Mouse (Mus musculus): Measurements from ENCODE around the gene Slc25a53. TPM values are rescaled to one million over a fixed set of nuclear protein-coding genes. Genes with fewer than 3 reads are reported as not detected.
A peak's percentile ranks its signal among the peaks of the same experiment; 100 is the strongest.

Gene Slc25a53
- polyA plus RNA-seq, 1 experiment from 2014 or later = 13.4 TPM

GRCm38 (mm10) chrX:137019310-137019709 is 18.8 kb downstream of the Slc25a53 start:
- no peak for ATAC-seq (ENCODE audit: low read depth)
- Histone ChIP-seq H3K27me3 (ENCODE audit: control insufficient read depth, insufficient read depth, low read depth, low read length) (no peaks in the 10 kb centered on the region), H3K4me2 (ENCODE audit: low read depth, low read length) (no peak overlapping the region), H3K4me1 (replicated peaks; ENCODE audit: control insufficient read depth, insufficient read depth, low read length) (no peaks in the 10 kb centered on the region), H3K4me3 (ENCODE audit: low read length) (no peak overlapping the region), H3K27ac (ENCODE audit: low read length) (no peak overlapping the region), H3K9me3 (ENCODE audit: control insufficient read depth, low read length) (no peaks in the 10 kb centered on the region), H3K9ac (ENCODE audit: low read length) (no peak overlapping the region), H3K36me3 (ENCODE audit: control insufficient read depth, insufficient read depth, low read length) (no peaks in the 10 kb centered on the region)
- WGBS = 25% methylated on average over 1 of the region's 1 CpGs

DNA sequence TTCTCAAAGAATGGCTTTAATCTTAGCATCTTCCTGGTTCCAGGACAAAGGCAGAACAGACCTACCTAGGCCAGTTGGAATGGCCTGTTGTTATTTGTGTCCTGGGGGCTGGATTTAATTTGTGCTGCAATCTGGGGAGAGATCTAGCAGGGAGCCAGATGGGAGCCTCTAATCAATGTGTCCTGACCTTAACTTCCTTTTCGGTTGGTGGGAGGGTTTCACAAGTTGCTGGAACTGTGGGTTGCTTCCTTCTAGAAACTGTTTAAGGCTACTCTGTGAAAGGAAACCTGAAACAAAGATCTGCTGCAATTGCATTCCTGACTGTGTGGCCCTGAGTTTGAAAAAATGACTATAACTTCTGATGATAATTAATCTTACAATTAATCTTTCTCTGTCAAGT is 20.4 kb downstream of the Slc25a53 start:
- no peaks in the 10 kb centered on the region for H3K36me3 ChIP-seq (ENCODE audit: control insufficient read depth, insufficient read depth, low read length)
- H3K4me3 ChIP-seq (ENCODE audit: low read length) = no peak overlapping the region
- no peaks in the 10 kb centered on the region for H3K27me3 ChIP-seq (ENCODE audit: control insufficient read depth, insufficient read depth, low read depth, low read length)
- H3K27ac ChIP-seq (ENCODE audit: low read length) = no peak overlapping the region
- no peaks in the 10 kb centered on the region for H3K4me1 ChIP-seq (replicated peaks; ENCODE audit: control insufficient read depth, insufficient read depth, low read length)
- WGBS = 70% methylated on average over 1 of the region's 1 CpGs
- no peaks in the 10 kb centered on the region for H3K9me3 ChIP-seq (ENCODE audit: control insufficient read depth, low read length)
- no peak for ATAC-seq (ENCODE audit: low read depth)
- H3K9ac ChIP-seq (ENCODE audit: low read length) = no peak overlapping the region
- no peak overlapping the region for H3K4me2 ChIP-seq (ENCODE audit: low read depth, low read length)

- WGBS = 49% methylated on average over 6 of the region's 6 CpGs
- H3K4me2 ChIP-seq (ENCODE audit: low read depth, low read length) = no peak overlapping the region
- no peaks in the 10 kb centered on the region for H3K36me3 ChIP-seq (ENCODE audit: control insufficient read depth, insufficient read depth, low read length)
- no peak overlapping the region for H3K27ac ChIP-seq (ENCODE audit: low read length)
- no peak overlapping the region for H3K4me3 ChIP-seq (ENCODE audit: low read length)
- H3K9ac ChIP-seq (ENCODE audit: low read length) = no peak overlapping the region
- H3K9me3 ChIP-seq (ENCODE audit: control insufficient read depth, low read length) = no peaks in the 10 kb centered on the region
- peak; percentile 54; the same call in 1 of the 2 replicates for ATAC-seq (ENCODE audit: low read depth)
- H3K27me3 ChIP-seq (ENCODE audit: control insufficient read depth, insufficient read depth, low read depth, low read length) = no peaks in the 10 kb centered on the region
- no peaks in the 10 kb centered on the region for H3K4me1 ChIP-seq (replicated peaks; ENCODE audit: control insufficient read depth, insufficient read depth, low read length)
Observed at GRCm38 (mm10) chrX:137015099-137015709, 22.9 kb downstream of the Slc25a53 start.

DNA sequence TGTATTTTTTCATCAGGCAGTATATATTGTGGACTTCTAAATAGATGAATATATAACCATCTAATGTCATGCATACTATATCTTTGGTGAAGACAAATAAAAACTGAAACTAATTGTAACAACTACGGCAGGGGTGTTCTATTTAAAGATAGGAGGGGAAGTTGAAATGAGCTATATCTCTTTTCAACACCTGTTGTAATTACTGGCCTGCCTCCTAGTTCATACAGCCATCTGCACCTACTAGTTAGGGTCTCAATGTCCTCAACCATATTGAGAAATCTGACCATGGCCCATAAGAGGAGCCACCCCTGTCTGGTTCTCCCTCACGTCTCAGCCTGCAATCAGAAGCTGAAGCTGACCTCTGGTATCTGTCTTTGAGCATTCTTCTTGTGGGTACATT is 41.8 kb downstream of the Slc25a53 start:
- H3K27ac ChIP-seq (ENCODE audit: low read length) = no peak overlapping the region
- H3K4me3 ChIP-seq (ENCODE audit: low read length) = no peak overlapping the region
- H3K9me3 ChIP-seq (ENCODE audit: control insufficient read depth, low read length) = no peaks in the 10 kb centered on the region
- no peak overlapping the region for H3K4me2 ChIP-seq (ENCODE audit: low read depth, low read length)
- WGBS = 80% methylated on average over 2 of the region's 2 CpGs
- ATAC-seq (ENCODE audit: low read depth) = no peak
- H3K9ac ChIP-seq (ENCODE audit: low read length) = no peak overlapping the region
- peaks cover 4% of the 10 kb centered on the region for H3K27me3 ChIP-seq (ENCODE audit: control insufficient read depth, insufficient read depth, low read depth, low read length)
- H3K36me3 ChIP-seq (ENCODE audit: control insufficient read depth, insufficient read depth, low read length) = no peaks in the 10 kb centered on the region
- no peaks in the 10 kb centered on the region for H3K4me1 ChIP-seq (replicated peaks; ENCODE audit: control insufficient read depth, insufficient read depth, low read length)

- Histone ChIP-seq H3K27ac (ENCODE audit: low read length) (no peak overlapping the region), H3K27me3 (ENCODE audit: control insufficient read depth, insufficient read depth, low read depth, low read length) (peaks cover 4% of the 10 kb centered on the region), H3K9me3 (ENCODE audit: control insufficient read depth, low read length) (no peaks in the 10 kb centered on the region), H3K4me2 (ENCODE audit: low read depth, low read length) (peak overlapping the region; percentile 58; the same call in 1 of the 2 replicates), H3K36me3 (ENCODE audit: control insufficient read depth, insufficient read depth, low read length) (no peaks in the 10 kb centered on the region), H3K4me3 (ENCODE audit: low read length) (peak overlapping the region; percentile 47), H3K4me1 (replicated peaks; ENCODE audit: control insufficient read depth, insufficient read depth, low read length) (no peaks in the 10 kb centered on the region), H3K9ac (ENCODE audit: low read length) (no peak overlapping the region)
- ATAC-seq (ENCODE audit: low read depth) = no peak
- 32% methylated on average over 14 of the region's 14 CpGs for WGBS
Observed at GRCm38 (mm10) chrX:136993641-136994040, 44.5 kb downstream of the Slc25a53 start.

DNA sequence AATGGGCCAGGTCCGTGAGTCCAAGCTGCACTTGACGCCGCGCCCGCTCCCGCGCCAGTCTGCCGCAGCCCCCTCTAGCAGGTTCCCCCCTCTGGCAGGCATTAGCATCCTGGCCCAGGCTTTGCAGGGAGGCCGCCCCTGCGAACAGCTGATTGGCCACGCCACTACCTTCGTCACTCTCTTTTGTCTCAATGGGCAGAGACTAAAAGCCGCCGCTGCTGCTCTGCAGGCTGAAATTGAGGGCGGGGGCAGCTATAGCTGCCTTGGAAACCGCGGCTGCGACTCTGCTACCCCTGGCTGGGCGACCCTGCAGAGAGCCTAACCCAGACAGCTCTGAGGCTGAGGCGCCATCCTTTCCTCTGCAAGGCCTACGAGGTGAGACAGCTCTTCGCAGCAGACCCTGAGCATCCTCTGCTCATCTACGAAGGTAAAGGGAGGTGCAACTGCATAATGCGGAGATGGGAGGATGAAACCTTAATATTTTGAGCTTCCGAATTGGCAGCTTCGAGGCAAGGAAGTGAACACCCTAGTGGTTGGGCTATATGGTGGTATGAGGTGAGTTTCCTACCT is 45.0 kb downstream of the Slc25a53 start, which contains the start of gene Zcchc18:
Zcchc18 (plus strand) TSS at position 178 of the 570 bp plus-strand sequence.
- Histone ChIP-seq H3K4me1 (replicated peaks; ENCODE audit: control insufficient read depth, insufficient read depth, low read length) (no peaks in the 10 kb centered on the region), H3K9me3 (ENCODE audit: control insufficient read depth, low read length) (no peaks in the 10 kb centered on the region), H3K27me3 (ENCODE audit: control insufficient read depth, insufficient read depth, low read depth, low read length) (peaks cover 4% of the 10 kb centered on the region), H3K9ac (ENCODE audit: low read length) (peak within 1 kb of the TSS; percentile 41; the same call in 1 of the 2 replicates), H3K36me3 (ENCODE audit: control insufficient read depth, insufficient read depth, low read length) (no peaks in the 10 kb centered on the region), H3K4me2 (ENCODE audit: low read depth, low read length) (peak within 1 kb of the TSS; percentile 58), H3K4me3 (ENCODE audit: low read length) (peak within 1 kb of the TSS; percentile 47), H3K27ac (ENCODE audit: low read length) (no peak within 1 kb of the TSS)
- peak; percentile 93 for ATAC-seq (ENCODE audit: low read depth)
- 14% methylated on average over 20 of the region's 26 CpGs for WGBS

- Histone ChIP-seq H3K9me3 (ENCODE audit: control insufficient read depth, low read length) (no peaks in the 10 kb centered on the region), H3K27me3 (ENCODE audit: control insufficient read depth, insufficient read depth, low read depth, low read length) (peaks cover 4% of the 10 kb centered on the region), H3K4me2 (ENCODE audit: low read depth, low read length) (peak overlapping the region; percentile 58), H3K9ac (ENCODE audit: low read length) (no peak overlapping the region), H3K36me3 (ENCODE audit: control insufficient read depth, insufficient read depth, low read length) (no peaks in the 10 kb centered on the region), H3K27ac (ENCODE audit: low read length) (no peak overlapping the region), H3K4me1 (replicated peaks; ENCODE audit: control insufficient read depth, insufficient read depth, low read length) (no peaks in the 10 kb centered on the region), H3K4me3 (ENCODE audit: low read length) (peak overlapping the region; percentile 47)
- 19% methylated on average over 19 of the region's 19 CpGs for WGBS
- ATAC-seq (ENCODE audit: low read depth) = no peak
Observed at GRCm38 (mm10) chrX:136992191-136992965, 45.7 kb downstream of the Slc25a53 start.

GRCm38 (mm10) chrX:136991274-136991673 is 46.8 kb downstream of the Slc25a53 start:
- Histone ChIP-seq H3K9ac (ENCODE audit: low read length) (no peak overlapping the region), H3K27me3 (ENCODE audit: control insufficient read depth, insufficient read depth, low read depth, low read length) (peaks cover 4% of the 10 kb centered on the region), H3K36me3 (ENCODE audit: control insufficient read depth, insufficient read depth, low read length) (no peaks in the 10 kb centered on the region), H3K4me1 (replicated peaks; ENCODE audit: control insufficient read depth, insufficient read depth, low read length) (no peaks in the 10 kb centered on the region), H3K27ac (ENCODE audit: low read length) (no peak overlapping the region), H3K9me3 (ENCODE audit: control insufficient read depth, low read length) (no peaks in the 10 kb centered on the region), H3K4me2 (ENCODE audit: low read depth, low read length) (no peak overlapping the region), H3K4me3 (ENCODE audit: low read length) (no peak overlapping the region)
- no peak for ATAC-seq (ENCODE audit: low read depth)
- 53% methylated on average over 2 of the region's 2 CpGs for WGBS

DNA sequence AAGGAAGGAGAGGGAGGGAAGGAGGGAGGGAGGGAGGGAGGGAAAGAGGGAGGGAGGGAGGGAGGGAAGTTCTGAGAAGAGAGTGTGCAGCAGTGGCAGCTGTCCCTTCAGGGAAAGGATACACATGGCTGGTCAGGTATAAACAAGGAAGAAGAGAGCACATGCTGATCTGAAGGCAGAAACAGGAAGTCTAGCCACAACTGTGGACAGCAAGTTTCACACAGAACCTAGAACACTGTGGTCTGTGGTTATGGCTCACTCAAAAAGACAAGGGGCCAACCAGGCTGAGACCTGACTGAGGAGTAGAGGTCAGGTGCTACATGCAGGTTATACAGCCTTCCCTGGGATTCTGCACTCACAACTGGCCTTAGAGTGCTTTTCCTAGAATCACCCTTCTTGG is 52.1 kb downstream of the Slc25a53 start:
- Histone ChIP-seq H3K36me3 (ENCODE audit: control insufficient read depth, insufficient read depth, low read length) (no peaks in the 10 kb centered on the region), H3K9ac (ENCODE audit: low read length) (no peak overlapping the region), H3K27ac (ENCODE audit: low read length) (no peak overlapping the region), H3K4me2 (ENCODE audit: low read depth, low read length) (no peak overlapping the region), H3K27me3 (ENCODE audit: control insufficient read depth, insufficient read depth, low read depth, low read length) (no peaks in the 10 kb centered on the region), H3K4me1 (replicated peaks; ENCODE audit: control insufficient read depth, insufficient read depth, low read length) (no peaks in the 10 kb centered on the region), H3K9me3 (ENCODE audit: control insufficient read depth, low read length) (no peaks in the 10 kb centered on the region), H3K4me3 (ENCODE audit: low read length) (no peak overlapping the region)
- no peak for ATAC-seq (ENCODE audit: low read depth)
